Comparison of ENCODE assay signal across 8 mouse cellular contexts in the genomic region with DNA sequence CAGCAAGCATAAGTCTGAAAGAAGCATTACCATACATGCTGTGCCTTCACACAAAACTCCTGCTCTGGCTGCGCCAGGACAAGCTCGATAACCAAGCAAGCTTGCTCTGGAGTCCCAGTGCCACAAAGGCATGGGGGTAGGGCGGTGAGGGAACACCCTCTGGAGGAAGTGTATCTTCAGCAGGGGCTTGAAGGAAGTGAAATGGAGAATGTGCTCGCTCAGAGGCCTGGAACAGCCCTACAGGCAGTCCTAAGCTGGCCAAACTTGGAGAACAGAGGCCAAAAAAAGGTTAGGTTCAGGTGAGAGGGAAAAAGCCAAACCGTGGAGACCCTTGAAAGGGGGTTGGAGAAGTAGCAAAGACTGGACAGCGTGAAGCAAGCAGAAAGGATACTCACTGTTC. TPM values are rescaled to one million over a fixed set of nuclear protein-coding genes. Genes with fewer than 3 reads are reported as not detected.
DNase-seq lines count a peak whose midpoint lies in the region; ATAC-seq and TF ChIP-seq lines count a peak whose summit lies in the region.

No protein-coding gene starts in this region.

- peaks cover 38% of the 10 kb centered on the region for H3K4me1 ChIP-seq in heart, embryonic 13.5 days
- peaks cover 37% of the 10 kb centered on the region for H3K4me1 ChIP-seq in midbrain, embryonic 10.5 days
- H3K4me1 ChIP-seq in cerebellum, adult 2 months (ENCODE audit: control insufficient read depth, insufficient read depth, low read length) = peaks cover 4% of the 10 kb centered on the region; the same call in 1 of the 2 replicates

- no peaks in the 10 kb centered on the region for H3K27me3 ChIP-seq in heart, embryonic 13.5 days (replicated peaks)
- H3K27me3 ChIP-seq in midbrain, embryonic 10.5 days (ENCODE audit: low read depth, poor library complexity, severe bottlenecking) = 0 out of 2 replicates have a peak, but pooled peaks cover 2% of the 10 kb centered on the region
- no peaks in the 10 kb centered on the region for H3K27me3 ChIP-seq in cerebellum, adult 2 months (ENCODE audit: control insufficient read depth, insufficient read depth, low read length)

- TF ChIP-seq POLR2A in cerebellum, adult 2 months (IDR thresholded peaks at IDR 0.05; ENCODE audit: borderline replicate concordance, insufficient read depth, low read length) = no peak

- H3K9ac ChIP-seq in heart, embryonic 13.5 days = peak overlapping the region; percentile 98

- no peak for ATAC-seq in heart, embryonic 13.5 days (ENCODE audit: extremely low read depth, insufficient number of reproducible peaks, low FRiP score, low TSS enrichment)

- no peaks in the 10 kb centered on the region for H3K9me3 ChIP-seq in heart, embryonic 13.5 days
- H3K9me3 ChIP-seq in midbrain, embryonic 10.5 days (replicated peaks) = no peaks in the 10 kb centered on the region

- peak overlapping the region; percentile 84 for H3K4me2 ChIP-seq in heart, embryonic 13.5 days

- peak overlapping the region; percentile 79 for H3K27ac ChIP-seq in heart, embryonic 13.5 days (replicated peaks)
- H3K27ac ChIP-seq in midbrain, embryonic 10.5 days (replicated peaks) = no peak overlapping the region
- H3K27ac ChIP-seq in cerebellum, adult 2 months (ENCODE audit: insufficient read depth, low read length) = no peak overlapping the region; the same call in 1 of the 2 replicates

- 43% methylated on average over 6 of the region's 6 CpGs for WGBS in heart, embryonic 13.5 days
- WGBS in midbrain, embryonic 10.5 days = 41% methylated on average over 6 of the region's 6 CpGs
- 42% methylated on average over 6 of the region's 6 CpGs for WGBS in cerebellum, adult 2 months

- peak overlapping the region; percentile 86 for H3K4me3 ChIP-seq in heart, embryonic 13.5 days
- H3K4me3 ChIP-seq in midbrain, embryonic 10.5 days = peak overlapping the region; percentile 99
- H3K4me3 ChIP-seq in cerebellum, adult 2 months (replicated peaks; ENCODE audit: insufficient read depth, low read depth, low read length) = no peak overlapping the region

- TF ChIP-seq CTCF in cerebellum, adult 2 months (IDR thresholded peaks at IDR 0.05; ENCODE audit: borderline replicate concordance, insufficient read depth, low read depth, low read length) = no peak

- H3K36me3 ChIP-seq in heart, embryonic 13.5 days = peaks cover 36% of the 10 kb centered on the region
- peaks cover 20% of the 10 kb centered on the region for H3K36me3 ChIP-seq in midbrain, embryonic 10.5 days

- peak; percentile 14 for DNase-seq in embryo, embryonic 11 days
- no peak for DNase-seq in embryo, embryonic 10.5 days (ENCODE audit: low spot score)
- peak; percentile 18 for DNase-seq in T-cell, adult 2 months (ENCODE audit: low spot score)
- DNase-seq in kidney, postnatal 4 days = peak; percentile 53 to 66
- no peak for DNase-seq in midbrain, embryonic 10.5 days (ENCODE audit: low spot score)
- no peak for DNase-seq in cerebellum, adult 2 months
- no peak for DNase-seq in right cerebral cortex, adult 2 months (ENCODE audit: low spot score in 2 of 2)

RNA-seq across cellular contexts. Expression of a gene that starts 1.8 kb away (rescaled TPM):
- polyA plus RNA-seq in heart, embryonic 13.5 days (2015; fragmentation: Nextera tagmentation; extraction: Ambion mirVana) = 3.5 TPM in 2 replicates
- polyA plus RNA-seq in midbrain, embryonic 10.5 days (2016; fragmentation: Nextera tagmentation; extraction: Ambion mirVana) = 6.1 and 7.4 TPM in 2 replicates
- polyA plus RNA-seq in cerebellum, adult 2 months (2012; rRNA removed) = 9.9 and 11.0 TPM in 2 replicates

RNA-seq across cellular contexts. Expression of a gene that starts 39.0 kb away (rescaled TPM):
- 10.3 and 10.5 TPM in 2 replicates for polyA plus RNA-seq in heart, embryonic 13.5 days (2015; fragmentation: Nextera tagmentation; extraction: Ambion mirVana)
- 20.3 and 25.3 TPM in 2 replicates for polyA plus RNA-seq in midbrain, embryonic 10.5 days (2016; fragmentation: Nextera tagmentation; extraction: Ambion mirVana)
- 17.8 and 20.3 TPM in 2 replicates for polyA plus RNA-seq in cerebellum, adult 2 months (2012; rRNA removed)

RNA-seq across cellular contexts. Expression of a gene that starts 58.1 kb away (rescaled TPM):
- 3.7 and 3.9 TPM in 2 replicates for polyA plus RNA-seq in heart, embryonic 13.5 days (2015; fragmentation: Nextera tagmentation; extraction: Ambion mirVana)
- 6.9 and 11.4 TPM in 2 replicates for polyA plus RNA-seq in midbrain, embryonic 10.5 days (2016; fragmentation: Nextera tagmentation; extraction: Ambion mirVana)
- 48.7 and 52.4 TPM in 2 replicates for polyA plus RNA-seq in cerebellum, adult 2 months (2012; rRNA removed)

Comparison
In these comparisons a context has a peak if more than half of its experiments do, and no peak if none do; other contexts are left out.
1. DNase-seq: peak in embryo, embryonic 11 days (single experiment), T-cell, adult 2 months (single experiment) and kidney, postnatal 4 days (2 of 2); none in embryo, embryonic 10.5 days (single experiment), midbrain, embryonic 10.5 days (single experiment), cerebellum, adult 2 months (0 of 2) and right cerebral cortex, adult 2 months (0 of 2).